Mouse (Mus musculus): Measurements from ENCODE around the gene Kcnip2.

DNA sequence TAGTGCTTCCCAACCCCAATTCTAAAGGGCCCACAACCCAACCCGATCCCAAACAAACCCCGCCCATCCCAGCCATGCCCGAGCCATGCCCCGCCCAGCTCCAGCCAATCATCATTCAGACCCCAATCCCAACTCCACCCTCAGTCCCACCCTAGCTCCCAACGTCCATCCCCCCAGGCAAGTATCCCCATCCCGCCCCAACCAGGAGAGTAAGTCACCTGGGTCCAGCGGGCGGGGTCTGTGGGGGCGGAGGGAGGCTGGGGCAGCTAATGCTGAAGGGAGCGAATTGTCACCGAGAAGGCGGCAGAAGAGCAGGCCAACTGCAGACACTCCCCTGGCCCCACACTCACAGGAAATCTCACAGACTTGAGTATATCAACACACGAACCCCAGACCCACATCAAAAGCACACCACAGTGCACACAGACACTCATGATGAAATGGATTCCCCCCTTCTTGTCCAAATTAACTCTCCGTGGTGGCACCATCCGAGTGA lies 19.8 kb downstream of the Kcnip2 start:
- TF ChIP-seq CTCF (conservative IDR thresholded peaks at IDR 0.05; ENCODE audit: low read length) (no peak), NANOG (IDR thresholded peaks at IDR 0.05; ENCODE audit: borderline replicate concordance, low read length) (no peak), POU5F1 (IDR thresholded peaks at IDR 0.05; ENCODE audit: borderline replicate concordance, low read length) (no peak)

All from E14TG2a.4 (cell line).